Mouse (Mus musculus) T-helper 17 cell (primary cell): ENCODE results near the gene Olfr1223.
"Not testable (repeated sequence)": the region's sequence is repeated elsewhere in the genome, so short reads cannot be mapped to it uniquely, and the experiment has no call there.

ENCODE experiments used
- in situ Hi-C, 2 experiments: fragments of 300-600 bp; cut with MboI, MseI; formaldehyde crosslinking; loops; 1 replicate in 1 of 2; 2 replicates in 1 of 2; pipeline ENCODE4 v1.15.1; 2025; ENCODE audit warnings: high pct_unique_total_duplicates in 2 of 2

The Olfr1223 gene

DNA sequence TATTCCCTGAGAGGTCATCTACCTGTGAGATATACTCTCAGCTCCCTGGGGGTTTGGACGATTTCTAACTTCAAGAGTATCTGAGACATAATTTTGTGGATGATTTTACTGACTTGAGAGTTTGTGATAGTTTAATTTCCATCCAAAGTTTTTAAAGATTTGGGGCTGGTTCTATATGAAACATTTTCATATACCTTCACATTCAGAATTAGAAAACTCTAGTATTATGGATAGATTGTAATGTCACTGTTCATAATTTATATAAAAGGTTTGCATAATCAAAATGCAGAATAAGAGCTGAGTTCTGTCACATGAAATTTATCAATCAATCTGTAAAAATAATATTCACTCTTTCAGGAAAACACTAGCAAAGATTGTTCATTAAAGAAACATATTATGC, at the start of gene Olfr1223:
Gene Olfr1223 (minus strand): TSS at position 101 of the 400 bp plus-strand sequence.
- in situ Hi-C loops: no loop called here

DNA sequence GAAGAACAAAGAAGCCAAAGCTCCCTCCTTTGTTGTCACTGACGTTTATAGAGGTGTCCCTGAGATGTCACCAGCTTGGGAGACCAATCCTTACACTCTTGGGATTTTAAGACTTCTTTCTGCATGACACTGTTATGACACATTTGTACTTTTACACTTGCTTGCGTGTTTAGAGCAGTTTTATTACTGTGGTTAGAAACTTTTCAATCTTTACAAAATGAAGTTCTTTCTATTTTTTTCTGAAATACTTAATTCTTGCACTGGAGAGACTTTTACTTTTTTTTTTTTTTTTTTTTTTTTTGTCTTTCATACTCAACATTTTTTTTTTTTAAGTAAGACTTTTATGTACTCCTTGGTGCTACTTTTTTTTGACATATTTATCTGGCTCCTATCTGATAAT, 48.6 kb upstream of the Olfr1223 start, which contains the start of gene Olfr1226:
Gene Olfr1226 (minus strand): TSS at position 101 of the 400 bp plus-strand sequence.
- in situ Hi-C loops: loop anchor here (5.0 kb wide), 2 partner anchors 32 to 37 kb away; no protein-coding TSS in a partner anchor

DNA sequence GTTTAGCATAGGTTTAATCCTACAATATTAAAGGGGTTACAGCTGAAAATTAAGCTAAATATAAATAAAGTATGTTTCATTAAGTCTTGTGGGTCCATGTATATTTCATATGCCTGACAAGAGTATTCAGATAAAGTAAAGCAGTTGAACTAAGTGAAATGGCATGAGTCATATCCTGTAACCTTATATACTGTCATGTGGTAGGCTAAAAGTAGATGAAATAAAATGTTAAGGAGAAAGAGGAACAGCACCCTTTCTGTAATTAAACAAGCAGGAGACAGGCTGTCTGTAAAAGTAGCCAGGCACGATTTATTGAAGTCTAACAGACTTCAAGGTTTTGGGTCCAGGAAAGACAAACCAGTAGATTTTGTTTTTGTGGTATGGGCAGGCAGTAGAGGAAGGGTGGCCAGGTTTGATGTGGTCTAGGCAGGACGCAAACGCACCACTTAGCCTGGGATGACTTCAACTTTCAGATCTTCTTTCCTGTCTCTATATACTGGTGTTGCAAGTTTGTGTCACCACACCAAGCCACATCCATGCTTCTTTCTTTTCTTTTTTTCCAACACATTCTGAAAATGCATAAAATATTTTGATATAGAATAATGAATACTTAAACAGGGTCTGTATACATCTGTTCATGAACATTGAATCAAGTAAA, 45.1 kb upstream of the Olfr1223 start:
- in situ Hi-C loops: loop anchor here in 1 of 2 experiments (5.0 kb wide), 1 partner anchor 36 kb away; no protein-coding TSS in a partner anchor

DNA sequence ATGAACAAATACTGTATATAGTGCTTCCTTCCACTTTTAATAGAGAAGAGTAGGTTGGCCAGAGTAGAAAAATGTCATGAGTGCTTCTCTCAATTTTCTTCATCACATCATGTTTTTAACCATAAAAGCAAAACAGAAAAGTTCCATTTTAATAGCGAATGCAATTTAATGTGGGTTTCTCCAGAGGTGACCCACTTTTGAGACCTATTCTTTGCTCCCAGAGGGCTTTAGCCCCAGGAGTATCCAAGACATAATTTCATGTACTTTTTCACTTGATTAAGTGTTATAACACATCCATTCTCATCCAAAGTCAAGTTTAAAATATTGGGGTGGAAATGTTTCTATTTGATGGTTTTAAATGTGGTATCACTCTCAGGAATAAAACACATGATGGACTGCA, 23.2 kb upstream of the Olfr1223 start, which contains the start of gene Olfr1225:
Gene Olfr1225 (minus strand): TSS at position 101 of the 400 bp plus-strand sequence.
- in situ Hi-C loops: no loop called here

DNA sequence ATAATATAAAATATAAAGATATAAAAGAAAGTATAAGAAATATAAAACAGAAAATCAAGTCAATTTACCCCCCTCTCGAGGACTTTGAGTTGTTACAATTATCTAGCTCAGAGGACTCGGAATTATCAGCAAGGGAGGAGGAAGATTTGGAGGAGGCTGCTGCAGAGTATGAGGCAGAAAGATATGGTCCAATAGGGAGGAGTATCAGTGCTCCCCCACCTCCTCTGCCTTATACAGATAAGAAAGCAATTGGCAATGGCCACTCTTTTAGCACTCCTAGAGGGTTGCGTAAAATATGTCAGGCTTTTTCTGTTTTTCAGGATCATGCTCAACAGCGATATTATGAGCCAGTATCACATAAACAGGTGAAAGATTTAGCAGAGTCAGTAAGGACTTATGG, 13.4 kb upstream of the Olfr1223 start:
- in situ Hi-C loops: not testable (repeated sequence)

DNA sequence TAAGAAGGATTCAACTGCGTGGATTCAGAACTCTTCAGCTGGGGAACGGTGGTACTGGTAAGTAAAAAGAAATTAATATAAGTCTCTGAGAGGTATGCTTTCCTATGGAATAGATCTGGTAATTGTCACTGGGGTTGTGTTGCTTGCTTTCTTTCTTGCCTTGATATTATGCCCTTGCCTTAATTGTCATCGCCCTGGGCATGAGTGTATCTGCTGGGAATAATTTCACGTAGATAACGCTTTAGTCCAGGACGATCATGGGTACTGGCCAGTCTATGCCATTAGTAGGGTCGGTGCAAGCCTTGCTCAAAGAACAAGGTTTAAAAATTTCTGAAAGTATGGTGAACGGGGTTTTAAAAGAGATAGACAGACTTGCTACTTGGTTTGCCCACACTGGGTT, 12.6 kb upstream of the Olfr1223 start, which contains the start of gene Olfr1224-ps1:
Gene Olfr1224-ps1 (minus strand): TSS at position 101 of the 400 bp plus-strand sequence.
- in situ Hi-C loops: not testable (repeated sequence)

DNA sequence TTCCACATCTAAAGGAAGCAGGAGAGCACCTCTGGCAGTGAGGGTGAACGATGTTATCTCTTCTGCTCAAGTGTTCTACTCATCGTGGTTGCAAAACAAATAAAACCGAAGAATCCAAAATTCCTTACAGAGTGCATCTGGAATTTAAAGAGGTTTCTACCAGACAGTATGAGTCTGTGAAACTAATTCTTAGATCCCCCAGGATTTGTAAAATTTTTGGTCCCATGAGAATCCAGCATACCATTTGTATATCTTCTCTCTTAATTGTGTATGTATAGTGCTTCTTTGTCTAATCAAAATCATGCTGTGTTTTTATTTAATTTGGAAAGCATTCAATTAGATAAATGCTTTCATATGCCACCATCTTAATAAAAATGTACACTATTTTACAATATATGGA, 18.4 kb downstream of the Olfr1223 start, which contains the start of gene Olfr1222:
Gene Olfr1222 (minus strand): TSS at position 101 of the 400 bp plus-strand sequence.
- in situ Hi-C loops: no loop called here

DNA sequence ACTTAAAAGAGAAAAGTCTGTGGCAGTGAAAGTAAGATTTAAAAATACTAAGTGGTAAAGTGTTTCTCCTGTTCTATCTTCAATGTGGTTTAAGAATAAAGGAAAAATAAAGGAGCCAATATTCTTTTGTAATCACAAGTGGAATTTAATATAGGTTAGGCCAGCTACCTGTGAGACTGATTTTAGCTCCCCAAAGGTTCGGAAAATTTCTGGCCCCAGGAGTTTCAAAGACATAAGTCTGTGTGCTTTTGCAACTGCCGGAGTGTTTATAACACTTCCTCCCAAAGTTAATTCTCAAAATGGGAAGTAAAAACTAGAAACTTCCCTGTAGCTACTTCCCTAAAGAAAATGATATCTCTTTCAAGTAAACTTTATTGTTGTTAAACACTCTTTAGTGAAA, 34.2 kb downstream of the Olfr1223 start, which contains the start of gene Olfr1221:
Gene Olfr1221 (minus strand): TSS at position 101 of the 400 bp plus-strand sequence.
- in situ Hi-C loops: no loop called here

DNA sequence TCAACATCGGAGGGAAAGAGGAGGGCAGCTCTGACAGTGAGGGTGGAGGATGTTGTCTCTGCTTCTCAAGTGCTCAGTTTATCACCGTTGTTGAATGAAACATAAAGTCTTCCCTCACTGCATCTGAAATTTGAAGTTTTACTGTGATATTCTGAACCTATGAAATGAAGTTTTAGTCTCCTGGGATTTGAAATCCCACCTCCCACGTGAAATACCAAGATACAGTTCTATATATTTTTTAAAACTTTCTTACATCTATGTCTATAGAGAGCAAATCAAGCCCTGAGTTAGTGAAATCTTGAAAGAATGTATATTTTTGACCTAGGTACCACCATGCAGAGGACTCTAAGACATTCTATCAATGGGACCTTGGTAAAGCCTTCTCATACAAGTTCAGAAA, 44.6 kb downstream of the Olfr1223 start, which contains the start of gene Olfr1220:
Gene Olfr1220 (minus strand): TSS at position 101 of the 400 bp plus-strand sequence.
- in situ Hi-C loops: no loop called here

DNA sequence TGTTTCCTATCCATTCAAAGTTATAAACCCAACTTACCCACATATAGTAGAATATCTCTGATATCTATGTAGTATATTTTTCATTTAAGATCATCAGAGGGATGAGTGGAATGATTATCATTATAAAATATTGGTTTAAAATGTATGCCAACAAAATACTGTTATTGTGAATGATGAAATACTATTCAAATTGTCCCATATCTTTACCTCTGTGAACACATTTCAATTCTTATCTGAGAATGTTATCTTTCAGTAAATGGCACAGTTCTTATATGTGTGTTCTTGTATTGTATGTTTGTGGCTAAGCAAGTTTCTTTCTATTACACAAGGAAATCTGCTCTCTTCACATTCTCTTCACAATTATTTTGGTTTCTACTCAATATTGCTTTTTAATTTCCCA, 45.7 kb downstream of the Olfr1223 start:
- in situ Hi-C loops: no loop called here

DNA sequence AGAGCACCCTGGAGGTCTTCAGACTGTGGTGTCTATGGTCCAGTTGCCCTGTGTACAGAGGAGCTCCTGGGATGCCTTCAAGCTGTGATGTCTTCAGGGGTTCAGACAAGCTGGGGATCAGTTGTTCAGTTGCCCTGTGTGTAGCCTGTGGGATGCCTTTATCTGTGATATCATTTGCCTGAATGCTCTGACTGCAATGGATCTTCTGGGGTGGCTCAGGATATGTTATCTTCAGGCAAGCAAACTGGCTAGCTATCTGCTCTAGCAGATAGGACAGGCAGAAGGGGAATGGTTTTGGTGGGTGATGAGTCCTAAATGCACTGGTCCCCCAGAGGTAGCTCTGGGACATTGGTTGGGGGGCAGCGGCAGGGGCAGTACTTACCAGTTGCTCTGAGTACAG, 57.5 kb downstream of the Olfr1223 start:
- in situ Hi-C loops: no loop called here
